Mouse (Mus musculus) right cerebral cortex, adult 2 months (tissue): Measurements from ENCODE around the gene Gzmg.
A peak's percentile ranks its signal among the peaks of the same experiment; 100 is the strongest.
"Not testable (repeated sequence)": the region's sequence is repeated elsewhere in the genome, so short reads cannot be mapped to it uniquely, and the experiment has no call there.

Source experiments
- DNase-seq, 2 experiments: peaks; one replicate each; pipeline ENCODE4 v3.0.0; 2021 to 2022; ENCODE audit warnings: low spot score in 2 of 2

Gene Gzmg

GRCm38 (mm10) chr14:56159479-56159878, at the start of gene Gzmg:
Gene Gzmg (minus strand): TSS chr14:56159579.
- DNase-seq = not testable (repeated sequence)

DNA sequence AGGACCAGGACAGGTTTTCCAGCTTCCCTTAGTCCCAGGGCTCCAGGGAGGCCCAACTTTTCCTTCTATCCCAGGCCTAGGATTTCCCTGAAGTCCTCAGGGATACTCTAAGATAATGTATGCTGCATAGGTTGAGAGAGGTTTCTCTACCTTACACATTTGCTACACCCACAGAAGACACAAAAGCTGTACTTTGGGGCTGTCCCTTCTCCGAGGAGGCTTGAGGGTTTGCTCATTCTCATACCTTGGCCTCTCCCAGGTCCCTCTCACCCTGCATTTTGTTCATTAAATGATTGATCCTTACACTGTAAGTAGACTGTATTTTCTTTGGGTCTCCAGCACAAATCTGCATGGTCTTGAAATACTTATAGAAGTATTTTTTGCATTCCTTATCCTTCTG, 46.2 kb upstream of the Gzmg start:
- DNase-seq = no peak

- DNase-seq = not testable (repeated sequence)
Observed at GRCm38 (mm10) chr14:56205021-56205420, 45.6 kb upstream of the Gzmg start.

- DNase-seq = peak; percentile 76 to 80
Observed at GRCm38 (mm10) chr14:56203975-56204374, 44.6 kb upstream of the Gzmg start.

DNA sequence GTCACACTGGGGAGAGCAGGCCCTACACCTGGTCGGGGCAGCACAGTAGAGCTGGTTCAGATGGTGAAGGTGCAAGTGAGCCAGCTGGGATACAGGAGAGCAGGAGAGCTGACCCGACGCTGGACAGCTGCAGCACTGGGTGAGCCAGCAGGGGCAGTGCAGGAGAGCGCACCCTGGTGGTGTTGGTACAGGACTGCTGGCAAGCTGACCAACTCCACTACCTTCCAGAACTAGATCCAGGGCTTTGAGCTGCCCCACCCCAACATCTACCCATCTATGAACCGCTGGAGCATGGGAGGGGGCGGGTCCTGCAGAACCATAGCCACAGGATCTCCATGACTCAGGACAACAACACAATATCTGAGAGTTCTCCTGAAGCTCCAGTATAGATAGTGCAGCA, 27.6 kb upstream of the Gzmg start:
- no peak for DNase-seq

DNA sequence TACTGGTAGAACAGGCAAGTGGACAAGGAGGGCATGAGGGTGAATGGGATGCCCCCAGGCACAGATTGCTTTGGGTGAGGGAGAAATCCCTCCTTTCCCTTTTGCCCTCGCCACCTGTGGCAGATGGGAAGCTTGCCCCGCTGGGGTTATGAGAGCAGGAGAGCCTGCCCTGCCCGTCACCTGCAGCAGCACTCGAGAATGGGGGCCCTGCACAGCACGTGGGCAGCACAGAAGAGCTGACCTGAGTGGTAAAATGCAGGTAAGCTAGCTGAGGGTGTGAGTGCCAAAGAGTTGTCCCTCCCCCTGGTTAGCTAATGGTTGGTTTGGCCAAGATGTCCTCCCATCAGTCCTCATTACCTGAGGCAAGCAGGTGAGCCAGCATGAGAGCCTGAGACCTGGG, 27.1 kb upstream of the Gzmg start:
- no peak for DNase-seq

DNA sequence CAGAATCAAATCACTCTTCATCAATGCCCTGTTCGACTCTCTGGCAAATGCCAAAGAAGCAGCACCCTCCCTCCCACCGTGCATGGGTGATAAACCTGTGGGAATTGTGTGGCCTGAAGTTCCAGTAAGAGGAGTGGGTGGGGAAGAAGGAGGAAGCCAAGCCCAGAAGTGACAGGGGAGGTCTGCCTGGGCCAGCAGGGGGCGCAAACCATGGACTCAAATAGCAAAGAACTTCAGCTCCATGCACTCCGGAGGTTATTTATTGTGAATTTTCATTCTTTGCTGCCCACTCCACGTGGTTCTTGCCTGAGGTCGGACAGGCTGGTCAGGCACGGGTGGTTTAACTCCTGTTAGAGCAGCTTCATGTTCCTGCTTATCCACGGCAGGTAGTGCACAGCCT, 18.3 kb upstream of the Gzmg start:
- peak; percentile 13 to 18 for DNase-seq

DNA sequence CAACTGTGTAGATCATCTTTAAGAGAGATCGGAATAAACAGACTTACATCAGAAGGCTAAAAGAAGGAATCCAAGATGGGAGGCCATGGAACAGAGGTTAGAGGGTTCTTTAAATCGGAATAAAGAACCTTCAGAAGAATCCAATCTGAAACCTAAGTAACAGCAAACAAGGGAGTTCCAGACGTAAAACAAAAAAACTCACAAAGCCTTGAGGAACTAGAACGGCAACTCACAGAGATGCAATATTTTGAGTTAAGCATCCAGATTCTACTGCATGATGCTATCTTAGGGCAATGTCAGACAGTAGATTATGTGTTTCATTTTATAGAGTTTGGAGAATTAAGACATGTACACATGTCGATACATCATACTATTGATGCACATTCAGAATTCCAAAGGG, 15.1 kb upstream of the Gzmg start, which contains the start of gene Gzmn:
TSS of gene Gzmn (minus strand) at position 101 of the 400 bp plus-strand sequence.
- no peak for DNase-seq

DNA sequence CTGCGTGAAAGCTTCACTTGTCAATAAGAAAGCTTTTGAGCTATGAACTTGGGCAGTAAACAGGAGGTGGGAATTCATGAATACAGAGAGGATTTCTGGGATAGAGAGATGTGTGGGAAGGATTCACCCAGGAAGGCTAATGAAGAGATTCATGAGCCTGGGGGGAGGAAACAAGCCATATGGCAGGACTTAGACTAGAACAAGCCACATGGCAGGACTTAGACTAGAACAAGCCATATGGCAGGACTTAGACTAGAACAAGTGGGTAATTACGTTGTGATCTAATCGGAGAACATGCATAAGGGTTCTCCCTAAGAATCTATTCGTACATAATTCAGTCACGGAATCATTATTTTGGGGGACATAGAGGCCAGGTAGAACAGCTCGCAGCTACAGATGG, 14.0 kb upstream of the Gzmg start:
- DNase-seq = peak in 1 of 2 experiments; percentile 22

DNA sequence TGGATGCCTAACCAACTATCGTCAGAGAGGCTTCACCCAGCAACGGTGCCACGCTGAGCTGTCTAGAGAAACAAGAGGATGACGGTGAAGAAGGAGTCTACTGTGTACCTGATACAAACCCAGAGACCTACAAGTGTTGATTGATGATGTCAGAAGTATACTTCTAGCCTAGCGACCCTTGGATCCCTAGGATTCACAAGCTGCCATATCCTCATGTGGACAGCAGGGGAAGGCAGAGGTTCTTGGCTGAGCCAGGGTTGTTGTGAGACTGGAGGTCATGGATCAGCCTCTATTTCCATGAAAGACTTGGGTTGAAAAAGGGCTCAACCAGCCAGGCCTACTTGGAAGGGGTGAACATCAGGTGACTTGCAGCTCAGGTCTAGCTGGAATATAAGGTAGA, 13.4 kb upstream of the Gzmg start:
- DNase-seq = no peak

GRCm38 (mm10) chr14:56168009-56168408, 8.6 kb upstream of the Gzmg start:
- peak; percentile 42 to 54 for DNase-seq

DNA sequence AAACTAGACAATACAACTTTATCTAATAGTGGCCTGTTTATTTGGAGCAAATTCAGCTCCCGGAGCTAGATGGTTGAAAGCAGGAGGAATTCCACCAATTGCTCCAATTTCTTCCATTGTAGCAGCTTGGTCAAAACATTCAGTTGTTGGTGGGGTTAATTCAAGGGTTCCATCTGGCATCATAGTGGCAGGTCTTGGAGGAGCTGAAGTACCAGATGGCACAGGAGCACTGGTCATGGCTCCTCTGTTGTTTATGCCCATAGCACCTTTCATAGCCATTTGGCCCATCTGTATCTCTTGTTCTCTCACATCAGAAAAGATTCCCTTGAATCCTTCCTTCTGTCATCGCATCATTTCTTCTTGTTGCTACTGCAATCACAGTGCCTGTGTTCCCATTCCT, 2.7 kb upstream of the Gzmg start:
- no peak for DNase-seq

DNA sequence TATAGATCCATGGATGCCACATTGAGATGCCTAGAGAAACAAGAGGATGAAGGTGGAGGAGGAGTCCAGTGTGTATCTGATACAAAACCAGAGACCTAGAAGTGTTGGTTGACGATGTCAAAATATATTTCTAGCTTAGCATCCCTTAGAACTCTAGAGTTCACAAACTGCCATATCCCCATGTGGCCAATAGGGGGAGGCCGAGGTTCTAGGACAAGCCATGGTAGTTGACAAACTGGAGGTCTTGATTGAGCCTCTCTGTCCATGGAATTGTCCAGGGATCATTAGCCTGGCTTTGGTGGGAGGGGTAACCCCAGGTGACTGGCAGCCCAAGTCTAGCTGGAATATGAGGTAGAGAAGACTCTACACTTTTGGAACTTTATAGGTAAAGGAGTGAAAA, 4.0 kb downstream of the Gzmg start:
- no peak for DNase-seq

DNA sequence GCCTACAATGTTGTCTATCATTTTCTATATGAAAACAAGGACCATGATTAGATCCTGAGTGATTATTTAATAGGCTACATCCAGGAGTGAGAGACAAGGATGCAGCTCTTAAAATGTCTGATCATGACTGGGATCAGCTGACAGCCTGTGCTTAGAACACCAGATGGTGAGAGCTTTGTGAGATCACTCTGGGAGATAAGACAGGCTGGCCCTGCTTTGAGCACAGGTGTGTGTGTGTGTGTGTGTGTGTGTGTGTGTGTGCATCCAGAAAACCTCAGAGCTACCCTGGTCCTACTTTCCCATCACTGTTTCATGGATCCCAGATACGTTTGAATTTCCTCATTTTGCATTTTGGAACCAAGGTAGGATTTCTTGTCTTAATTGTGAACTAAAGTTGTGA, 25.7 kb downstream of the Gzmg start:
- DNase-seq = not testable (repeated sequence)

GRCm38 (mm10) chr14:56132508-56132907, 26.9 kb downstream of the Gzmg start, which contains the start of gene Gzmd:
Gene Gzmd (minus strand): TSS chr14:56132608.
- not testable (repeated sequence) for DNase-seq

DNA sequence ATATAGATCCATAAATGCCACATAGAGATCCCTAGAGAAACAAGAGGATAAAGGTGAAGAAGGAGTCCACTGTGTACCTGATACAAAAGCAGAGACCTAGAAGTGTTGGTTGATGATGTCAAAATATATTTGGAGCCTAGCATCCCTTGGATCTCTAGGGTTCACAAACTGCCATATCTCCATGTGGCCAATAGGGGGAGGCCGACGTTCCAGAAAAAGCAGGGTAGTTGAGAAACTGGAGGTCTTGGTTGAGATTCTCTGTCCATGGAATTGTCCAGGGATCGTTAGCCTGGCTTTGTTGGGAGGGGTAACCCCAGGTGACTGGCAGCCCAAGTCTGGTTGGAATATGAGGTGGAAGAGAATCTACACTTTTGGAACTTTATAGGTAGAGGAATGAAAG, 31.0 kb downstream of the Gzmg start:
- no peak for DNase-seq

DNA sequence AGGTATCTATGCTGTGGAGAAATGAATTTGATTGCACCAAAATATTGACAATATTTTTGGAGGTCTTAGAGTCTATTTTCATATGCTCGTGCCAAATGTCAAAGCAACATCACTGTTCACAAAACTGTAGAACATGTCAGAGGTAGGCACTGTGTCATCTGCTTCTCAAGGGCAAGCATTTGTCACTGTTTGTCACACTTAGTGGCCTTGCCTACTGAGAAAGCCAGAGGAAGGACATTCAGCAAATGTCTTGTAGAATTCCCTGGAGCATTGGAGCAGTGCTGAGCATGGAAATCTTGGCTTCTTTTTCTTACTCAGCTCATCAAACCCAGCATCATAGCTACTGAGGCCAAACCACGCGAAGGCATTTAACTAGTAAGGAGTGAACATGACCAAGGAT, 35.9 kb downstream of the Gzmg start:
- DNase-seq = no peak

DNA sequence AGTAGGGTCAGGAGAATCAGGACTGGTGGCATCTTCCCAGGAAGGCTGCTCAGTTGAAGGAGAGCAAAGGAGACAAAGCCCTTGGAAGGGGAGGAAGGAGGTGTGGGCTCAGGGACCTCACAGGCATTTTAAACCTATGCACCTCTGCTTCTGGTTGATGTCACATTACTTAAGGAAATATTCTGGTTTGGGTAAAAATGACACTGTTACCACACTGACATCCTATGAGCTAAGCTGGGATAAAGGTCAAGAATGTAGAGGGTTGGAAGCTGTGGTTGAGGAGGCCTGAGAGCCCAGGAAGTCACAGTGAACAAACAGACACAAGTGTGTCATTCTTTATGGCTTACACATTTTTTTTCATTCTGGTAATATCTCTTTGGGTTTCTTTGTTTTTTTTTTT, 38.9 kb downstream of the Gzmg start, which contains the start of gene Gzme:
TSS of gene Gzme (minus strand) at position 101 of the 400 bp plus-strand sequence.
- no peak for DNase-seq

DNA sequence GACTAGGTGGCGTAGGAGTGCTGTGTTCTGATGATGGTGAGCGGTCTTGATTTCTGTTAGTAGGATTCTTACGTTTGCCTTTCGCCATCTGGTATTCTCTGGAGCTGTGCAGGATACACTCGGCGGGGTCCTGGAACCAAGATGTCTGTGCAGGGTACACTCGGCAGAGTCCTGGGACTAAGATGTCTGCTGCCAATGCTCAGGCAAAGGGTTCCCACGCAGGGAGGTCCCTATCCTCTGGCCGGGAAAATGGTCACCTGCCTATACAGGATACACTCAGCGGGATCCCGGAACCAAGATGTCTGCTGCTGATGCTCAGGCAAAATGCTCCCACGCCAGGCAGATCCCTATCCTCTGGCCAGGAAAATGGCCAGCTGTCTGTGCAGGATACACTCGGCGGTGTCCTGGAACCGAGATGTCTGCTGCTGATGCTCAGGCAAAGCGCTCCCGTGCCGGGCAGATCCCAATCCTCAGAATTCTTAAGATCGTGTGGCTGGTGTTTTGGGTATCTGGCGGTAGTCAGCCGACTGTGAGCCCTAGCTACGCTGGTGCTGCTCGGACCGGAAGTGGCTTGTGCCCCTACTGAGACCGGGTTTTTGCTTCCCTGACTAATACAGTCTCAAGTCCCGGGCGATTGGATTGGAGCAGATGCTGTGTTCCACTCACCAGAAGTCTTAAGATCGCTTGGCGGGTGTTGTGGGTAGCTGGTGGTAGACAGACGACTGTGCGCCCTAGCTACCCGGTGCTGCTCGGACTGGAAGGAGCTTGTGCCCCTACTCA, 43.7 kb downstream of the Gzmg start:
- not testable (repeated sequence) for DNase-seq
